Mouse (Mus musculus) embryo, embryonic 11 days (tissue): Measurements from ENCODE around the gene Dnm2.

ENCODE experiments used
- DNase-seq: peaks from one replicate; pipeline ENCODE4 v3.0.0-alpha.2; 2015

Dnm2 gene

GRCm38 (mm10) chr9:21432066-21432465 is 7.4 kb downstream of the Dnm2 start:
- DNase-seq = no peak

- DNase-seq = no peak
Measured at GRCm38 (mm10) chr9:21433766-21434165, 9.1 kb downstream of the Dnm2 start.

GRCm38 (mm10) chr9:21434410-21434809 is 9.7 kb downstream of the Dnm2 start:
- no peak for DNase-seq

GRCm38 (mm10) chr9:21435777-21436635 is 11.3 kb downstream of the Dnm2 start:
- no peak for DNase-seq

GRCm38 (mm10) chr9:21437577-21437976 is 12.9 kb downstream of the Dnm2 start:
- DNase-seq = no peak

DNA sequence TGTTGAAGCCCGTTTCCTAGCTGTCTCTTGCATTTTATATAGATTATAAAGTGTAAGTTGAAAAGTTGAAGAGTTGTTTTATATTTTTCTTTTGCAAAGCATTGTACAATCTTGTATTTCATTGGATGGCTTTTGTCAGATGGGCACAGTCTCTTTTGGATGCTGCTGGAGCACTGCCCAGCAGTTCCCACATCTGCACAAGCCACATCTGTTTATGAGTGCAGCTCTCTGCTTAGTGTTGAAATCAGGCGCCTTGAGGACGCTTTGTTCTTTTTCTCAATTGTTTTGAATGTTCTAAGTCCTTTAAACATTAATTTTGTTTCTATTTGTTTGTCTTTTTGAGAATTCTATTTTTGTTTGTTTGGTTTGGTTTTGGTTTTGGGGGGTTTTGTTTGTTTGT is 13.5 kb downstream of the Dnm2 start:
- DNase-seq = no peak

DNA sequence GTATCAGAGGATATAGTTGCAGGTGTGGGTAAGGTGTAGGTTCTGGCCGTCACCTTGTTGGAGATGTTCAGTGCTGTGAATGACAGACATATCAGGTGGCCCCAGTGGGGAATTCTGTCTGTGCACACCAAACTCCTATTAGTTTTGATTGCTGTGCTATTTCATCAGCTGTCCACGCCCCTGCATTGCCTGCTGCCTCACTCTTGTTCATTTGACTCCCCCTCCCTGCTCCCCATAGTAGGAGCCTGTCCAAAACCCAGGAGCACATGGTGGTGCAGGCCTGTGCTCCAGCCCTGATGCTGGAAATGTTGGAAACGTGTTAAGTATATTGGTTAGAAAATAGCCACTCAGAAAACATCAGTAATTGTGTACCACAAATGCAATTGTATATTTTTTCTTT is 14.7 kb downstream of the Dnm2 start:
- DNase-seq = no peak

DNA sequence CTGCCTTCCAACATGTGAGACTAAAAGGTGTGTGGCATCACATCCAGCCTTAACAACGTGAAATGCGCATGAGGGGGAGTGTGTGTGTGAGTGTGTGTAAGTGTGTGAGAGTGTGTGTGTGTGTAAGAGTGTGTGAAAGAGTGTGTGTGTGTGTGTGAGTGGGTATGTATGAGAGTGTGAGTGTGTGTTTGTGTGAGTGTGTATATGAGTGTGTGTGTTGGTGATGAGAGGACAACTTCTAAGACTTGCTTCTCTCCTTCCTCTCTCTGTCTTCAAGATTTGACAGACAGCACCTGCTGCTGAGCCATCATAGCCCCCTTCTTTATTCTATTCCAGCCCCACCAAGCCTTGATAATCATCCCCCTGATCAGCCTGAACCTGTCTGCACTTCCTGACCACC is 15.2 kb downstream of the Dnm2 start:
- no peak for DNase-seq

DNA sequence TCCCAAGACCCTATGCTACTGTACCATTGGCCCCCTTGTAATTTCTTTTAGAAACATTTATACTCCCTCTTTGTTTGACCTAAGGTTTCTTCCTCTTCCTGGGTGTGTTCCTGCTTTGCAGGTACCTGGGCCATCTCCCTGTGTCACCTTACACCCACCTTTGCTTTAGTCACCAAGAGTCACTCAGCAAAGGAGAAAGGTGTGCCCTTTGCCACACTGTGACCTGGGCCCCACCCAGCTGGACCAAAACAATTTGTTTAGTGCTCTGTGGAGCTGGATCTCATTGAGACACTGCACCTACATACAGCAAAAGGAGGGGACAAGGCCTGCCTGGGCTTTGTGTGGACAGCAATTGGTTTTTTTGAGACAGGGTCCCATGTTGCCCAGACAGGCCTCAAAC is 15.7 kb downstream of the Dnm2 start:
- no peak for DNase-seq

DNA sequence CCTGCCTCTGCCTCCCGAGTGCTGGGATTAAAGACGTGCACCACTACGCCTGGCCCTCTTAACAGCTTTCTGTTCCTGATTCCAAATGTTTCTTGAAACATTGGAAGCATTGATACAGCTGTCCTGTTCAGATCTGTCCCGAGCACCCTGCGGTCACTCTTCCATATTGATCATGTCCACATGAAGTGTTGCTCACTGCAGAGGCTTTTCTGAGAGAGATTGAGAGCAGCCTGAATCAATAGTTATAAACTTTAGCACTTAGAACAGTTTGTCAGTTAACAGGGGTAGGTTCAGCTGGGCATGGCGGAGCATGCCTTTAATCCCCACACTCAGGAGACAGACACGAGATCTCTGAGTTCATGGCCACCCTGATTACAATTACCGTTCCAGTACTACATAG is 19.1 kb downstream of the Dnm2 start:
- no peak for DNase-seq

GRCm38 (mm10) chr9:21444574-21444973 is 19.9 kb downstream of the Dnm2 start:
- DNase-seq = no peak

DNA sequence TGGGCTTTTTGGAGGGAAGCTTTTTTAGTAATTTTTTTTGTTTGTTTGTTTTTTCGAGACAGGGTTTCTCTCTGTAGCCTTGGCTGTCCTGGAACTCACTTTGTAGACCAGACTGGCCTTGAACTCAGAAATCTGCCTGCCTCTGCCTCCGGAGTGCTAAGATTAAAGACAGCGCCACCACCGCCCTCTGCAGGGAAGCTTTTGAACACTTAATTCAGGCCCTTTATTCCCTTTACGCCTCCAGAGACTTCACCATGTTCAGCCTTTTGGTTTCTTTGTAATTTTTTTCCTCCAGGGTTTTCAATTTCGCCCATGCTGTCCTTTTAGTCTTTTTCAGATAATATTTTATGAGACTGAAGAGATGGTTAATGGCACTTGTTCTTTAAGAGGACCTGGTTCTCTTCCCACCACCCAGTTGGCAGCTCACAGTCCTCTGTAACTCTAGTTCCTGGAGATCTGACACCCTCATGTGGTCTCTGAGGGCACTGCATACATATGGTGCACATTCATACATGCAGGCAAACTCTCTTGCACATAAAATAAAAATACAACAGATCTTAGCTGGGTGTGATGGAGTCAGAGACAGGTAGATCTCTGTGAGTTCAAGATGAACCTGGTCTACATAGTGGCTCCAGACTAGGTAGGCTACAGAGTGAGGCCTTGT is 20.5 kb downstream of the Dnm2 start:
- DNase-seq = no peak

GRCm38 (mm10) chr9:21447778-21448177 is 23.1 kb downstream of the Dnm2 start:
- no peak for DNase-seq

- no peak for DNase-seq
Measured at GRCm38 (mm10) chr9:21449710-21450109, 25.0 kb downstream of the Dnm2 start.

GRCm38 (mm10) chr9:21450270-21450669 is 25.6 kb downstream of the Dnm2 start:
- DNase-seq = no peak

GRCm38 (mm10) chr9:21451391-21451790 is 26.7 kb downstream of the Dnm2 start:
- DNase-seq = no peak

GRCm38 (mm10) chr9:21451870-21452269 is 27.2 kb downstream of the Dnm2 start:
- no peak for DNase-seq

GRCm38 (mm10) chr9:21453003-21453402 is 28.3 kb downstream of the Dnm2 start:
- no peak for DNase-seq

DNA sequence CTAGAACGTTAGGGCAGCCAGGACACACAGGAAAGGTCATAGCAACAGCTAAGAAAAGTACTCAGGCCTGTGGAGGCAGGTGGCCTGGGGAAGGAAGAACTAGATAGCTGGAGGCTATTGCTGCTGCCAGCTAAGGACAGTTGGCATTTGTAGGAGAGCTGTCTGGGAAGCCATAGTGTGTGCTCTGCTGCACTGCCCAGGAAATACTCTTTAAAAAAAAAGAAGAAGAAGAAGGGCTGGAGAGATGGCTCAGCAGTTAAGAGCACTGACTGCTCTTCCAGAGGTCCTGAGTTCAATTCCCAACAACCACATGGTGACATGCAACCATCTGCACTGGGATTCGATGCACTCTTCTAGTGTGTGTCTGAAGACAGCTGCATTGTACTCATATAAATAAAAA is 28.8 kb downstream of the Dnm2 start:
- no peak for DNase-seq

GRCm38 (mm10) chr9:21454556-21454955 is 29.8 kb downstream of the Dnm2 start:
- no peak for DNase-seq

- no peak for DNase-seq
Measured at GRCm38 (mm10) chr9:21455103-21455770, 30.5 kb downstream of the Dnm2 start.

DNA sequence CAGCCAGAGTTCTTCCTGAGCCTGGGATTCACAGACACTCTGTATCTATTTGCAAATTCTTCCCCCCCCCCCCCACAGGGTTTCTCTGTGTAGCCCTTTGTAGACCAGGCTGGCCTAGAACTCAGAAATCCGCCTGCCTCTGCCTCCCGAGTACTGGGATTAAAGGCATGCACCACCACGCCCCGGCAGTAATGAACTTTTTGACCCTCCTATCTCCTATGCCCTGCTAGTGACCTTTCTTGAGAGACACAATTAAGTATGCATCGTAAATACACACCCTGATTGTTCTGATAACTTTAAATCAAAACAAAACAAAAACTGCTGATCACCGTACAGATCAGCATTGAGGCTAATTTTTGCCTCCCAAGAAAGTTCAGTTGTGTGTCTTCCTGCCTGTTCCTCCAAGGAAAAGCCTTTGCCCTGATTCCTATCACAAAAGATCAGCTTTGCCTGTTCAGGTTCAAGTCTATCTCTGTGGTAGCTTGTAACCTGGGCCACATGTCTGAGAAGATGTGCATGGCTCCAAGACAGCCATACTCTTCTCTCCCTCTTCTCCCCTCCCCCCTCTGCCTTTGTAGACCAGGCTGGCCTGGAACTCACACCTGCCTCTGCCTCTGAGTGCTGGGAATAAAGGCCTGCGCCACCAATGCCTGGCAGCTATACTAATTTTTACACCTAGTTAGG is 31.7 kb downstream of the Dnm2 start:
- no peak for DNase-seq

DNA sequence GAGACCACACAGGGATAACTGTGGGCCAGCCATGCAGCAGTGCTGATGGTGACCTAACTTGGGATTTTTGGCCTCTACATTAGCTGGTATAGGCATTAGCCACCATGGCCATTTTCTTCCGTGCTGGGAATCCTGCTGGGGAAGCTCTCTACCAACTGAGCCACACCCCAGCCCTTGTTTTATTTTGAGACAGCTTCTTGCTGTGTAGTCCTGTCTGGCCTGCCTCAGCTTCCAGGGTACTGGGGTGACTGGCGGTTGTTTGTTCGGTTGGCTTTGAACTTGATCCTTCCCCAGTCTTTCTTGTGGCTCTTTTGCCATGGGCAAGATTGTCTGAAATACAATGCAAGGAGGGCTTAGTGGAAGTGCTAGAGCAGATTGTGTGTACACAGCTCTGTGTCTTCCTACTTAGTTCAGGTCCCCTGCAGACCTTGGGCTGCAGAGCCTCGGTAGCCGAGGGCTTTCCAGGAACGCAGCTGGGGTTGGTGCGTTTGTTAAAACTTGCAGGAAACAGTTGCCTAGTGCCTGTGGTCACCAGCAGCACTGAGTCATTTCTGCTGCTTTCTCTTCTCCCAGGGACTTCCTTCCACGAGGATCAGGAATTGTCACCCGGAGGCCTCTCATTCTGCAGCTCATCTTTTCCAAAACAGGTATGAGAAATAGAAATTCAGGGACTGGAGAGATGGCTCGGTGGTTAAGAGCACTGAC is 32.4 kb downstream of the Dnm2 start:
- DNase-seq = no peak
